Mouse (Mus musculus): ENCODE measurements around the gene 8030474K03Rik. TPM values are rescaled to one million over a fixed set of nuclear protein-coding genes. Genes with fewer than 3 reads are reported as not detected.
"Not testable (repeated sequence)": the region's sequence is repeated elsewhere in the genome, so short reads cannot be mapped to it uniquely, and the experiment has no call there.

The 8030474K03Rik gene
- total RNA-seq (2021) = not detected

GRCm38 (mm10) chrX:101794342-101794741 is at the start of gene 8030474K03Rik, which contains the start of gene Gm4779:
8030474K03Rik (plus strand) TSS chrX:101794656.
Gm4779 (minus strand) TSS chrX:101794423.
- no peak for DNase-seq (ENCODE audit: low spot score)
- intact Hi-C loops (cut with DNase I) = loop anchor here (5.0 kb wide), 1 partner anchor 148 kb away; no protein-coding TSS in a partner anchor

DNA sequence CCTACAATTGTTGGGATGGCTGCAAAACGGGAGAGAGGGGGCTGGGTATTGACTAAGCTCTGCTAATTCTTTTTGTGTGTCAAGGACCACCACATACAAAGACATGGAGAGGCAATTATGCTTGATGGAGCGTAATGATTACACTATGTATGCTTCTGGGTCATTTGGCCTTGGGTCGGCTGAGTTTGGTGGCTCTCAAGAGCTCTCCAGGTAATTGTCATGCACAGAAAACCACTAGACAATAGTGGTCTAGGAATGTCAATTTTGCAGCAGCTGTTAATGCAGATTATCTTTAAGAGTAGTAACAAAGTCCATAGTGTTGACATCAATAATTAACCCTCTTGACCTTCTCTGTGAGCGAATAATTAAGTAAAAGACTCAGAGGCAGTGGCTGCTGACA is 44.3 kb upstream of the 8030474K03Rik start:
- no peak for DNase-seq (ENCODE audit: low spot score)
- intact Hi-C loops (cut with DNase I) = no loop called here

- DNase-seq (ENCODE audit: low spot score) = no peak
- intact Hi-C loops (cut with DNase I) = no loop called here
Measured at GRCm38 (mm10) chrX:101754478-101754877, 40.0 kb upstream of the 8030474K03Rik start.

- no peak for DNase-seq (ENCODE audit: low spot score)
Measured at GRCm38 (mm10) chrX:101764621-101765020, 29.8 kb upstream of the 8030474K03Rik start.

GRCm38 (mm10) chrX:101765111-101765510 is 29.3 kb upstream of the 8030474K03Rik start:
- intact Hi-C loops (cut with DNase I) = no loop called here
- DNase-seq (ENCODE audit: low spot score) = no peak

More at GRCm38 (mm10) chrX:101764621-101765020, 29.8 kb upstream of the 8030474K03Rik start:
- intact Hi-C loops (cut with DNase I) = no loop called here

DNA sequence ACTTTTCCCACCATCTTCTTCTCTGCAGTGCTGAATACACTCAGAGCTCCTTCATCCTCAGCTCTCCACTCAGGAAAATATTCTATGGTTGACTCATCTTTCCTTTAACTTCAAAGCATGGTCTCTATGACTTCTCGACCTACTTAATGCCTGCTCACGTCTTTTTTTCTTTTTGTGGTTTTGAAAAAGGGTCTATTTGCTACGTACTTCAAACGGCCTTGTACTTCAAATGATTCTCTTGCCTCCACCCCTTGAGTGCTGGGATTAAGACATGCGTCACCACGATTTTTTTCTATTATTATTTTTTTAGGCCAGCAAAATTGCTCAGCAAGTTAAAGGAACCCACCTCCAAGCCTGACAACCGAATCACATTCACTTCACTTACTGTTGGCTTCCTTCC is 27.2 kb upstream of the 8030474K03Rik start:
- intact Hi-C loops (cut with DNase I) = no loop called here
- DNase-seq (ENCODE audit: low spot score) = no peak

GRCm38 (mm10) chrX:101769478-101769877 is 25.0 kb upstream of the 8030474K03Rik start:
- intact Hi-C loops (cut with DNase I) = no loop called here
- no peak for DNase-seq (ENCODE audit: low spot score)

- intact Hi-C loops (cut with DNase I) = loop anchor here (10.0 kb wide), 1 partner anchor 156 kb away; no protein-coding TSS in a partner anchor
- DNase-seq (ENCODE audit: low spot score) = no peak
Measured at GRCm38 (mm10) chrX:101770307-101770706, 24.1 kb upstream of the 8030474K03Rik start.

DNA sequence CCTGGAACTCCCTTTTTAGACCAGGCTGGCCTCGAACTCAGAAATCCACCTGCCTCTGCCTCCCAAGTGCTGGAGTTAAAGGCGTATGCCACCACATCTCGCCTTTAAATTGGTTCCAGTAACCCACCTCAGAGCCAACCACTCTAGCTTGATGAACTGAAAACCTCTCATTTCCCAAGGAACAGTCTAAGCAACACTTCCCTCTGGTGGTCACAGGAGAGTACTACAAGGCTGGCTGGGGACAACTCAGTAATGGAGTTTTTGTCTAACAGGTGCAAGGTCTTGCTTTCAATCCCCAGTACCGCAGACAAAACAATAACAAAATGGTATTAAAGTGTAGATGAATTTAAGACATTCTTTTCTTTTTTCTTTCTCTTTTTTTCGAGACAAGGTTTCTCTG is 22.4 kb upstream of the 8030474K03Rik start:
- no peak for DNase-seq (ENCODE audit: low spot score)
- intact Hi-C loops (cut with DNase I) = loop anchor here (10.0 kb wide), 1 partner anchor 157 kb away; no protein-coding TSS in a partner anchor

- intact Hi-C loops (cut with DNase I) = loop anchor here (5.0 kb wide), 1 partner anchor 151 kb away; no protein-coding TSS in a partner anchor
- DNase-seq (ENCODE audit: low spot score) = no peak
Measured at GRCm38 (mm10) chrX:101791551-101791950, 2.9 kb upstream of the 8030474K03Rik start.

GRCm38 (mm10) chrX:101805512-101805911 is 11.1 kb downstream of the 8030474K03Rik start:
- DNase-seq (ENCODE audit: low spot score) = no peak
- intact Hi-C loops (cut with DNase I) = loop anchor here (5.0 to 10.0 kb wide), 2 partner anchors 137 to 259 kb away; no protein-coding TSS in a partner anchor

DNA sequence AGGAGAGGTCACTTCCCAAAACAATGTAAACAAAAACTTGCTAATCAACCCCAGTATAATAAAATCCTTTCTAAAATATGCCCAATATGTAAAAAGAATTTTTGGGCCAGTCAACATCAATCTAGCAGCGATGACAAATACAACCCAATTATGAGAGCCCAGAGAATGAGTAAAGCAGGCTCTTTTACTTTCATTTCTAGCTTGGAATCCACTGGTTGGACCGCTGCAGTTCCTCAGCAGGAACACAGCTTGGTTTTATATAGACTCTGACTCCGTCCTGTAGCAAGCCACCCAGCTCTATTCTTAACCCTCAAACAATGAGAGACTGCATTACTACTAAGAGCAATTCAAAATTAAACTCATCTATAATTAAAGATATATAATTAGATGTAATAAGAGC is 17.3 kb downstream of the 8030474K03Rik start:
- intact Hi-C loops (cut with DNase I) = no loop called here
- DNase-seq (ENCODE audit: low spot score) = no peak

GRCm38 (mm10) chrX:101819163-101819562 is 24.7 kb downstream of the 8030474K03Rik start:
- no peak for DNase-seq (ENCODE audit: low spot score)
- intact Hi-C loops (cut with DNase I) = no loop called here

DNA sequence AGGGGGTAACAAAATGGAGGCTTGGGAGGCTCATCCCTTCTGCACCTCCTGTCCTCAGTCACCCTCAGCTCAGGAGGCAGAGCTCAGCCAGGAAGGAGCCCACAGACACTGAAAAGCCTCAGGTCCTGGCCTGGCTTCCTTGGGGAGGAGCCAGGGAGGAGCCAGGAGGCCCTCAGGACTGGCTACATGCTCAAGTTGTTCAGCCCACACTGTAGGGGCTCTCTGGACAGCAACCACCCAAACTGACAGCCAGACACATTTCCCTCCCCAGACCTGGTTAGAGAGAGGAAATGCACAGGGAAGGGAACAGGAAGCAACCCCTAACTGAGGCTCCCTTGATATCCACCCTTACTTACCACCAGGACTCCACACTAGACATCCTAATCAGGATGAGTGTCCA is 25.5 kb downstream of the 8030474K03Rik start:
- DNase-seq (ENCODE audit: low spot score); intact Hi-C loops (cut with DNase I): not testable (repeated sequence)

DNA sequence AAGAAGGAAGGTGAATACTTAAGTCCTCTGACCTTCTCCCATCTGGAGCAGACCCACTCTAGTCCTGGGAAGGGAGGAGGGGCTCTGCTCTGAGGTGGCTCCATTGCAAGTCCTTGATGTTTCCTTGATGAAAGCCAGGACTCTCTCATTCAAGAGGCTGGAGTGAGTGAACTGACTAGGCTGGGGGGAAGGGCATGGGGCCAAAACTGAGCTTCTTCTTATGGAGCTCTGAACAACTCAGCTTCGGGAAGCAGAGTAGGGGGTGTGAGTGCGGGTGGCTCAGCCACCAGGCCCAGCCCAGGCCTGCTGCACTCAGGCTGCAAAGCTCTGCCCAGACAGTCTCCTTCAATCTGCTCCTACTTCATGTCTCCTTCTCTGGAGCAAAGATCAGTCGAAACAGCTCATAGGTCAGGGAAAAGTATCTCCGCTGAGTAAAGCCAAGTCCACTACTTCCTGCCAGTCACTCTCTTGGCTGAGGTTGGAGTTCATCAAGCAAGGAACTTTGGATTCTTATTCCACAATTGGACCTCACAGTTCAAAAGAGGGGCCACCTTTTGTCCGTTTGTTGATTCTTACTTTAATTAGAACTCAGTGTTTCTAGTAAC is 52.8 kb downstream of the 8030474K03Rik start:
- intact Hi-C loops (cut with DNase I) = no loop called here
- DNase-seq (ENCODE audit: low spot score) = no peak

Other genes with a start within 250 kb of the 8030474K03Rik start
- gene Ogt, start 154.6 kb upstream of the 8030474K03Rik start, total RNA-seq (2021) = 10 to 100 TPM; 56.0 to 62.5 TPM
- gene Cxcr3, start 60.4 kb upstream of the 8030474K03Rik start, total RNA-seq (2021) = under 1 TPM in 1 of 2 experiments, not detected in 1; 0.25 TPM
- gene Gm4779, start 233 bp upstream of the 8030474K03Rik start, total RNA-seq (2021) = not detected
- gene Nhsl2, start 54.7 kb downstream of the 8030474K03Rik start, total RNA-seq (2021) = 1 to 10 TPM; 3.3 to 3.4 TPM